Mouse (Mus musculus) liver, postnatal 0 days (tissue): Measurements from ENCODE around the gene Ncbp2.

ENCODE experiments used
- CTCF ChIP-seq: sonication (generic); IDR thresholded peaks from 2 replicates; pipeline ENCODE4 v1.5.1; 2016; ENCODE audit warnings: antibody characterized with exemption, low read depth
- EP300 ChIP-seq: IDR thresholded peaks from 2 replicates; pipeline ENCODE4 v1.6.1; 2016; ENCODE audit warnings: antibody characterized with exemption, low read depth, mild to moderate bottlenecking

DNA sequence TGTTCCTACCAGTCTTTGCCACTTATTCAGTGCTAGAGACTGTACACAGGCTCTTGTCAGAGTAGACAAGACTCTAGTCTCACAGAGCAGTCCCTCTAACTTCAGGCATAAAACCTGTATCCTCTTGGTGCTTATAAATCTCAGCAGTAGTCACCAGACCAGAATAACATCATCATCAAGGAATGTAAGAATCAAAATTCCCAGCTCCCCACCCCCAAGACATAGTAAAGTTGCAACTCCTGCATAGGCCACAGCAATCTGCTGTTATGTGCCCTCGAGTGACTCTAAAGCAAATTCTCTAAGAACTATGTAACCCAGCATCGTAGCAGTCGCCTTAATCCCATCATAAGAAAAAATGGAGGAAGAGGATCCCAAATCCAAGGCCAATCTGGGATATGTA lies 31.2 kb downstream of the Ncbp2 start:
- TF ChIP-seq CTCF = no peak
- TF ChIP-seq EP300 = no peak
